Mouse (Mus musculus) urinary bladder, postnatal 36 days (tissue): ENCODE data around the gene Hcn4.

Experiments
- DNase-seq, 2 experiments: peaks; one replicate each; pipeline ENCODE4 v3.0.0; 2022; ENCODE audit warnings: low spot score in 2 of 2, mixed read lengths in 1 of 2

Hcn4 gene

DNA sequence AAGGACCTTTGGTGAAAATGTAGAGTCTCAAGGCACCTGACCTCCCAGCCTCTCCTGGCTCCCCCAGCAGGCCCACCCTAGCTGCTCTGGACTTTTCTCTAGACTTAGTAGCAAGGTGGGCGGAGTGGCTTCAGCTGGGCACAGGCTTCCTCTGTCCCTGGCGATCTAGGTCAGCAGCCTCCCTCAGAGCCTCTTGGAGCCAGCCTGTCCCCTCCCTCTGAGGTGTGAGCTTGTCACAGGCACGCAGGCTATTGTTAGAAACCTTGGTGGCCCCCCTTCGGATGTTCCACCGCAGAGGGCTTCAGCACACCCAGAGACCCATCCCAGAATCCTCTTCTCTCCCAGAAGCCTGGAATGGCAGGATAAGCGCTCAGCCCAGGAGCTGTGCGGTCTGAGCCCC, 24.5 kb downstream of the Hcn4 start:
- no peak for DNase-seq

GRCm38 (mm10) chr9:58849576-58850315, 26.5 kb downstream of the Hcn4 start:
- no peak for DNase-seq

GRCm38 (mm10) chr9:58854931-58855330, 31.7 kb downstream of the Hcn4 start:
- no peak for DNase-seq

DNA sequence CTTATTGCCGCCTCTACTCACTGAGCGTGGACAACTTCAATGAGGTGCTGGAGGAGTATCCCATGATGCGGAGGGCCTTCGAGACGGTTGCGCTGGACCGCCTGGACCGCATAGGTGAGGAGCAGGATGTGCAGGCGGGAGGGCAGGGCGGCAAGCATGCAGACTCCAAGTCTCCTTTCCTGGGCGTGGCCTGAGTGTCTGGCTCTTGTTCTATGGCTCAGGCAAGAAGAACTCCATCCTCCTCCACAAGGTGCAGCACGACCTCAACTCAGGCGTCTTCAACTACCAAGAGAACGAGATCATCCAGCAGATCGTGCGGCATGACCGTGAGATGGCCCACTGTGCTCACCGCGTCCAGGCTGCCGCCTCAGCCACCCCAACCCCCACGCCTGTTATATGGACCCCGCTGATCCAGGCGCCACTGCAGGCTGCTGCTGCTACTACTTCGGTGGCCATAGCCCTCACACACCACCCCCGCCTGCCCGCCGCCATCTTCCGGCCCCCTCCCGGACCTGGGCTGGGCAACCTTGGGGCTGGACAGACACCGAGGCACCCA, 35.9 kb downstream of the Hcn4 start:
- no peak for DNase-seq

DNA sequence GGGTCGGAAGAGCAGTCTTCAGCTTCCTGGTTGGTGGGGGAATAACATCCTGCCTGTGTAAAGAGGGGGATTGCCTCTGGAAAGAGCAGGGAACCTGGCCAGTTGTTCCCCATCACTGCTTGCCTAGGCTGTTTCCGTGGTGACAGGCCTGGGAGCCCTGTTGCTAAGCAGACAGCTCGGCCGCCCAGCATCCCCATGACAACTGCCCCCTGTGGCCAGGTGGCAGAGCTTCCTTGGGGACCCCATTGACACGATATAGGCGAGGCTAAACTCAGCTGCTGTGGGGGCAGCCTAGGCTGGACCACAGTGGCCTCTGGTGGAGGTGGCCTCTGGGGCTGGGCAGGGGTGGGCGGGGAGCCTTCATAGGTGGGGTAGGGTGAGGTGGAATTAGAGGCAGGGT, 40.6 kb downstream of the Hcn4 start:
- no peak for DNase-seq

DNA sequence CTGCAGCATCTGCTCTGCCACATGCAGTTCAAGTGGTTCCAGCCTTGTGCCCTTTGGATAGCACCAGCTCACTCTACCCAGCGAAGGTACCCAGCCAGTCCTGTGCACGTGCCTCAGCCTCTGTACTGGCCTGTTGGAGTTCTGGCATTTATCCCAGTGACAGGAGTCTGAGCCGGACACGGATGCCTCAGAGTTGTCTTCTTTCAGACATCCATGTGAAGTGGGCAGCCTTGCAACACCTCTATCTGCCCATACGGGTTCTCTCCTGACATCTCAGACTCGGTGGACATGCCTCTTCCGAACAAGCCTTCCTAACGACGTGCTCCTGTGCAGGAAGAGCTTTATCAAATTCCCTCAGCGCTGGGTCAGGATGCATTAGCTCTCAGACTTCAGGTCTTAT, 47.9 kb downstream of the Hcn4 start:
- no peak for DNase-seq

GRCm38 (mm10) chr9:58873541-58874324, 50.5 kb downstream of the Hcn4 start:
- peak; percentile 27 to 50 for DNase-seq

- DNase-seq, result no peak
Observed at GRCm38 (mm10) chr9:58874354-58874753, 51.1 kb downstream of the Hcn4 start.

DNA sequence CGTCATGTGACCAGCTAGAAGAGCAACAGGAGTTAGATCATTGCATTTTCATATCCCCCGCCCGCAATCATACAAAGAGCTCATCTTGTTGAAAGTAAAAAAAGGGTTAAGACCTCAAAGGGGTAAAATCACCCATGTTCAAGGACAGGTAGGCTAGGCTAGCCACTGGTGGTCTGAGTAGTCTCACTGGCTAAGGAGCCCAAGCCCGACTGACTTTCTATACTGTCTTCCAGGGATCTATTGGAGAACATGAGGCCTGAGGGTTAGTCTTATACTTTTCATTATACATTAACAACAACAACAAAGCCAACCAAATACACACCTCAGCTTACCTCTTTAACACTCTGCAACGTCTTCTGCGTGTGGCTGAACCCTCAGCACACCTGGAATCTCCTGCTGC, 52.2 kb downstream of the Hcn4 start:
- DNase-seq, result no peak

GRCm38 (mm10) chr9:58876946-58877625, 53.9 kb downstream of the Hcn4 start:
- DNase-seq, result no peak

DNA sequence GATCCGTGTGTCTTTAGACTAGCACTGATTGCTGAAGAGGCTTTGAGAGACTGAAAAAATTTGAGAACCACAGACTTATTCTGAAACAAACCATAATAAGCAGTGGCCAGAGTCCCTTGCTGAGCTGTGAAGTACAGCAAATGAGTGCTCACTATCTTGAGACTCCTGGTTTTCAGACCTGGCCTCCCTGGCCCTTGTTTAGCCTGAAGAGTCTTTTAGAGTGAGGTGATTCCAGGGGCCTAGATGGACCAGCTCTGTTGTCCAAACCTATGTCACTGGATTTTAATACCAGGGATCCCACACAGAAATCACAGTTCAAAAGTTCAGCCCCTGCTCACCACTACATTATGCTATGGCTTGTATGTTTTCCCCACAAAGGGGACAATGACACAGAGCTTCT, 56.6 kb downstream of the Hcn4 start:
- no peak for DNase-seq

DNA sequence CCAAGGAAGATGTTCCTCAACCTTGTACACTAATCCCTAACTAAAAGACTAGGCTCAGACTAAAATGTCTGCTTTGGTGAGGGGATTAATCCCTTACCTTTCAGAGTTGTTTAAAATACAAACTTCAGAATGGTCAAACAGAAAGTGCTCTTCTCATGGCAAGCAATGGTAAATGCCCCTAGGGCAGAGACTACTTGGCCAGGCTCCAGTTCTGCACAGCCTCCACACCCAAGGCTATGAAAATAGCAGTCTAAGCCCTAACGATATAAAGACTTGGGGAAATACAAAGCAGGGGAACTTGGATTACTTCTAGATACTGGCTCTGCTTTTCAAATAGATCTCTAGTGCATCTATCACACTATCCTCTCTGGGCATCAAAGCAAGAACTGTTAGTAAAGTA, 59.5 kb downstream of the Hcn4 start:
- DNase-seq, result no peak

GRCm38 (mm10) chr9:58889782-58890448, 66.7 kb downstream of the Hcn4 start:
- DNase-seq, result no peak

DNA sequence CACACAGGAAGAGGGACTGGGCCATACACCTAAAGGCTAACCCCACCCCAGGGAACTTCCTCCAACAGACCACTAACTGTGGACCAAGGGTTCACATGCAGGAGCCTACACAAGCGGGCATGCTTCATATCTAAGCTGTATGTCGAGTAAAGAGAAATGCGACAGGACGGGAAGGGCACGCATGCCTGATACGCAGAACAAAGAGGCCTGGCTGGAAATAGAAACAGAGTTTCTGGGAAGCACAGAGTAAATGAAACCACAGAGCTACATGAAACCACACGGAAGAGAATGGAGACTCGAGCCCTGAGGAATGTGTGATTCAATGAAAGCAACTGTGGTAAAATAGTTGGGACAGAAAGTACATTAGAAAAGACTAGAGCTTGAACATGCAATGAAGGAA, 67.7 kb downstream of the Hcn4 start:
- no peak for DNase-seq

- no peak for DNase-seq
Observed at GRCm38 (mm10) chr9:58891840-58892640, 68.8 kb downstream of the Hcn4 start.

GRCm38 (mm10) chr9:58899602-58900001, 76.4 kb downstream of the Hcn4 start:
- no peak for DNase-seq

- DNase-seq, result peak; percentile 7 to 31
Observed at GRCm38 (mm10) chr9:58902869-58903585, 79.8 kb downstream of the Hcn4 start.
